Mouse (Mus musculus) mature B cell (primary cell): Measurements from ENCODE around the gene Me3.
"Not testable (repeated sequence)": the region's sequence is repeated elsewhere in the genome, so short reads cannot be mapped to it uniquely, and the experiment has no call there.

Experiments used
- in situ Hi-C: fragments of 300-500 bp; cut with MboI; formaldehyde crosslinking; loops from 2 replicates; pipeline ENCODE4 v1.14.3; 2019

The Me3 gene

DNA sequence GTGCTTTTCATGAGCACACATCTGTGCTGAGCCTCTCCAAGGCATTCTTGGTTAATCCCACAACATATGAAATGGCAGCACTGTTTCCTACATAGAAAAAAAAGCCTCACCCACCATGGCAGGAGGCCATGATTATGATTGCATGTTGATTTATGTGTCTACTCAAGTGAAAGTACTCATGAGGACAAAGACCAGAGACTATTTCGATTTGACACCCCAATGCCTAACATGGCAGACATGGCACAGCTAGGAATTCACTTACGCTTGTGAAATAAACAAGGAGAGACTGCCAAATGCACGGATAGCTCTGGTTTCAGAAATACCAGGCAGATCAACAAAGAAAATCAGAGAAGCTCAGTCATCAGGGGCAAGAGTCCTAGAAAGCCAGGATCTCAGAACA is 96.2 kb downstream of the Me3 start:
- in situ Hi-C loops, result no loop called here

DNA sequence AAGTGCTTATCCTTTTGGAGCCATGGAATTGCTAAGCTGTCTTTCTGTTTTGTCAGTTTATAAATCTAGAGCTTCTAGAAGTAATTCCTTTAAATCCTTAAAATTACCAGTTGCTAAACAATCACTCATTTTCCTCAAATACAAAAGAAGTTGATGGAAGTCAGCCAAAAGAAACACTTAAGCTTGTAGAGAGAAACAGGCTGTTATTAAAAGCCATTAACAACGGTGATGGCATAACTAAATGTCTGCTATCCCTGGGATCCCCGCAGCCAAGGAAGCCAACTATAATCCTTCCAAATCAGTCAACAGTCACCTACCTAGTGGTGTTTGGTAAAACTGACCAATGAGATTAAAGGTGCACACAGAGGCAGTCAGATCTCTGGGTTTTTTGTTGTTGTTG is 98.3 kb downstream of the Me3 start:
- in situ Hi-C loops, result no loop called here

DNA sequence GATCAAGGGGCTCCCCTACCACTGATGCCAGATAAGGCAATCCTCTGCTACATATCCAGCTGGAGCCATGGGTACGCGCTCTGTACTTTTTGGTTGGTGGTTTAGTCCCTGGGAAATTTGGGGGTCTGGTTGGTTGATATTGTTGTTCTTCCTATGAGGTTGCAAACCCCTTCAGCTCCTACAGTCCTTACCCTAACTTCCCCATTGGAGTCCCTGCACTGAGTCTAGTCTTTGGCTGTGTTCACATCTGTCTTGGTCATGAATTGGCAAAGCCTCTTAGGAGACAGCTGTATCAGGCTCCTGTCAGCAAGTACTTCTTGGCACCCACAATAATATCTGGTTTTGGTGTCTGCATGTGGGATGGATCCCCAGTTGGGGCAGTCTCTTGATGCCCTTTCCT is 98.9 kb downstream of the Me3 start:
- in situ Hi-C loops, result not testable (repeated sequence)

DNA sequence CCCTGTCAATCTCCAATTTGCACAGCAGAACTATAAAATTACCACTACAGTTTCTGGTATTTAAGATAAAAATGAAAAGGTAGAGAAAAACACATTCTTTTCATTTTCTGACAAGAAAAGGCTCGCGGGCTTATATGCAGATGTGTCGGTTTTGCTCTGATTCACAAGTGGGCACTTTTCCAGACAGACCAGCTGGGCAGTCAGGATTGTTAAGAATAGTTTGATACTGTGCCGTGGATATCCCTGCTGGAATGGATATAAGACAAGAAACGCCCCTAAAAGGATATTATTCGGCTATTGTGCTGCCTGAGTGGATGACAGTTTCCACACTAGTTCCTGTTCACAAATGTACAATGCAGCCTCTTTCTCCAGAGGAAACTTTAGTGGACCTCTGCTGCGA is 116.2 kb downstream of the Me3 start:
- in situ Hi-C loops, result no loop called here

DNA sequence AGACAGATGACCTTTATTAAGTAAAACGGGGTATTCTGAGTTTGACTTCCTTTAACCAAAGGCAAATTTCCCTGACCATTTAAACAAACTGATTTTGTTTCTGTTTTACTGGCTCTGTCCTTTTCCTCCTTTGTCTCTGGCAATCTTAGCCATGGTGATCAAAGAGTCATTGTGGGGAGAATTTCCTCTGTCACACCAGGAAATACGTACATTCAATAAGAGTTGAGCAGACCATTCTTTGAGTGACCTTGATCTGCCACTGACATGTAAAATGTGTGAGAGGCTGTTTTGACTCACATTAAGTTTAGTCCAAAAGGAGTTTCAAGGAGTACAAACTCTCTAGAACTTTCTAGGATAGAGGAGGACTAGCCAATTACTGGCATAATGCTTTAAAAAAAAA is 117.0 kb downstream of the Me3 start:
- in situ Hi-C loops, result no loop called here

DNA sequence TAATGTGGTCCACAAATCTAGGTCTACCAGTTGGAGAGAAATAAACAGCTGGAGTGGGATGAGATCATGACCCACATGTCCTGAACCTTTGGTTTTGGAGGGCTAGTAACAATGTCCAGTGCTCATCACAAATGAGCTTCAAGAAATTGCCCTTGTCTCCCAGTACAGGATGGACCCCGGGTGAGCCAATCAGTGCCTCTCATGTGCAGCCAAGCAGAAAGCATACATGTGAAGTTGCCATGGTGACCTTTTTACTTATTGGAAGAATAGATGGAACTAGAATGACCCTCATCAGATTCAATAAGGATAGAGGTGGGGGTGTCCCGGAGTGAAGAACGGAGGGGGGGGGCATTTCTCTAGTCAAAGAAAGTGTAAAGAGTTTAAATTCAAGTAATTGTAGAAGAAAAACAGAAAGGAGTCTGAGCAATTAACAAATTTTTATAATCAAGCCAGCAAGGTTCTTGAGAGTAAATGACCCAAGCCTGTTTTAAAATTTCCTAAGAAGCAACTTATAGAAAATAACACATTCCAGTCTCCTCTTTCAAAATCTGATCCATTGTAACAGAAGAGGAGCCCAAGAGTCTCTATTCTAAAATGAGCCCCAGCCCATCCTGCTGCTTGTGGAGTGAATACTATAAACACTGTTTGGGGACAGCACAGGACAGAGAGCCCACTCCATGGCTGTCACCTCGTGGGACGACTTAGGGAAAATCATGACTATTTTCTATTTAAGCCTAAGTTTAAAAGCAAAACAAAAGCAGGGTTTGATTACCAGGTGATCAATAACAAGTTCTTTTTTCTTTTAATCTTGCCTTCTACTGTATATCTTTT is 134.7 kb downstream of the Me3 start:
- in situ Hi-C loops, result no loop called here

DNA sequence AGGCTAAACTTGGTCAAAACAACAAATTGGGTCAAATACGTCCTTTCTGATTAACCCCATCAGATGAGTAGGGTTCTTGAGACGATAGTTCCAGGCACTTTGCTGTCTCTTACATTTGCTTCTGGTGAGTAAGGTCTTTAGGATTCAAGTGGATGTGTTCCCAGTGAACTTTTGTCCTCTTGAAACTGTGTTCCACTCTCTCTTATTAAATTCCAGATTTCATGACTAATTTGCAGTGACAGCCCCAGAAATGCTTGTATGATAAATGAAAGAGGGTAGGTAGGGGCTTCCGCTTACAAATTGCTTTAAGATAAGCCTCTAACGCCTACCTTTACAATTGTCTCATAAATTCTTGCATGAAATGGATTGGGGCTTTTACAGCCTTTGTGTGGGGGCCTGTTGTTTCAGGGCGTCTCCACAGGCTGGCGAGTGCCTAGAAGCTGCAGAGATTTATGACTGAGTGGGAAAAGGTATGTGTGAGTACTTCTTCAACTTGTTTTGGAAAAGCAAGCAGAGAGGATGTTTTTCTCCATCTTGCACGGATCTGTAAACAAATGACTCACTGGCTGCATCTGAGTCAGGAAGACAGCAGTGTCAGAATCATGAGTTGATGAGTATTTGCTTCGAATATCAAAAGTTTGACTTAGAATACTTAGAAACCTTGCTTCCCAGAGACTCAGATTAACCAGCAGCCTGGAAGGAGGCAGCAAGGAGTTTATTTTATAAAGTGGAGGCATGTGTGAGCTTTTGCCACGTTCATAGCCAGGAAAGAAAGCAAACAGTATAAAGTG is 137.1 kb downstream of the Me3 start:
- in situ Hi-C loops, result no loop called here

DNA sequence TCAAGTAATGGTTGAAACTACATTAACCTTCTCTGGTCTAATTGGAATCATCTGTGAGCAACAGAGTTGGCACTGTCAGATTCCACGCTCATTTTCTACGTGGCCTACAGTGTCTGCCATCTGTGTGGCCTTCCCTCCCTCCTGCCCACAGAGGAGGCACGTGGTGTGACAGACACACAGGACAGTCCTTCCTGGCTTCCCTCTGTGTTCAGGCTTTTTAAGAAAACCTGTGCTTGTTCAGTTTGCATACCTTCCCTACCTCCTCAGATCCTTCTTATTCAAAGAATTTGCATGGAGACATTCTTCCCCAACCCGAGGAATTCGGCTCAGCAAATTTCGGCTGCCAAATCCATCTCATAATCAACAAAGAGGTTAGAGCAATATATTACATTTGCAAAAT is 137.8 kb downstream of the Me3 start:
- in situ Hi-C loops, result no loop called here

DNA sequence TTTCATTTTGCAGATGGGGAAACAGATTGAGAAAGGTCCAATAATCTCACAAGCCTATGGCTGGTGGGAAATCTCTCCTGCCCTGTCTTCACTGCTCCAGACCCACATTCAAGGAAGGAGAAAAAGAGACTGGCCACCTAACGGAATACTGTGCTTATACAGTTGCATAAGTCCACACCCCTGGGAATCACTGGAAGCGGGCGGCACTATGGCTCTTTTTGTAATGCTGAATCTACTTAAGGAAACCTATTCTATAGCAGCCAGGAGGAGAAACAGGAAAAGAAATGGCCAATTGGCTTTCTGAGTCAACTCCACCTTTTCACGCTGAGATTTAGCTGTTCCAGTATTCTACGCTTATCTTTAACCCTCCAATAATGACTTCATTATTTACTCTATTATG is 140.7 kb downstream of the Me3 start:
- in situ Hi-C loops, result no loop called here

DNA sequence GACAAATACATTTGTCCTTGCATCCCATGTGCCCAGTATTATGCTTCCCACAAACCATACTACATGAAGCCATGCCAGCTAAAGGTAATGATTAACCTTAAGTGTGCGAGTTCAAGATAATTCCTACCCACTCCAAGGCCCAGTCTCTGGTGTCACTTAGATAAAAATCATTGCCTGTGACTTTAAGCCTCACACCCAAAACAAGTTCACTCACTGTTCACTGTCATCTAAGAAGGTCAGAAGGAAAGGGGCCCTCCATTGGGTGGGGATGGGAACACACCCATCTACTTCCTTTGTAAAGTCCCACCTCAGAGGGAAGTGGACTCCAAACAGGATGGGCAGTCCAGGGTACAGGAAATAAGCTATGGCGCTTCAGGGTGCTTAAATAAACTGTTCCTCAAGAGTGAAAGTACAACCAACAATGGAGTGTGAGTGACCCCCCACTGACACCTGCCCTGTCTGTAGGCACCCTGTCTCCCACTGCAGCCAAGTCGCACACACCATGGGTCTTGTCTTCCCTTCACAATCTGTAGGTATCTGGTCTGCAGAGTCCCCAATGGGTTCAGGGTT is 141.2 kb downstream of the Me3 start:
- in situ Hi-C loops, result no loop called here

DNA sequence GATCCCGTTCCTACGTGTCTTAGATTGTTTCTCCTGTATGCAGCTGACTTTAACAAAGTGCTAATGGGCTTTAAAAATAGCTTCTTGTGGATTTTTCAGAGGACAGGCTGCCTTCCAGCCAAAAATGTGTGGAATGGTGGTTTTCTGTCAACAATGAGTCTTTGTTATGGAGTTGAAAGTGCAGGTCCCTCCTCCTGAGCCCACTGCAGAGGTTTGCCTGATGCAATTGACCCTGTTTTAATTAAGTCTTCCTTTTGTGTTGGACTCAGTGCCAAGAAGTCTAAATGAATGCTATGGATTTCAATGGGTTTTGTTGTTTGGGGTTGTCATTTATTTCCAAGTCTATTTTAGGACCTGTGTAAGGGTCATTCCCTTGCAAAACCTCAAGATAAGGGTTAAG is 141.7 kb downstream of the Me3 start:
- in situ Hi-C loops, result no loop called here

DNA sequence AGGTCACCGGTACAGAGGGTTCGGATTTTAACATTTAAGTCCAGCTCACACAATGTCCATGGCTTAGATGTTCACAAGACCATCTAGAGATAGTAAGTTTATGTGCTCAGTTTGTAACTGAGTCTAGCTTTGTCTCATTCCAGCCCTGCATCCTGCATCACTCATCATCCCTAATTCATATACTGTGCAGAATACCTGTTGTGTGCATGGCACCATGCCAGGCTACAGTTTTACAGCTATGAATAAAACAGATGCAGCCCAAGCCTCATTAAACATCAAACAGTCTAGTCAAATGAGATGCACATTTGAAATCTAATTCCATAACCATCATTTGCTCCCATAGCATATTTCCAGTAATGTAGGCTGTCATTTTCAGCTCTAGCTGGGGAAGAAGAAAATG is 143.7 kb downstream of the Me3 start:
- in situ Hi-C loops, result no loop called here

DNA sequence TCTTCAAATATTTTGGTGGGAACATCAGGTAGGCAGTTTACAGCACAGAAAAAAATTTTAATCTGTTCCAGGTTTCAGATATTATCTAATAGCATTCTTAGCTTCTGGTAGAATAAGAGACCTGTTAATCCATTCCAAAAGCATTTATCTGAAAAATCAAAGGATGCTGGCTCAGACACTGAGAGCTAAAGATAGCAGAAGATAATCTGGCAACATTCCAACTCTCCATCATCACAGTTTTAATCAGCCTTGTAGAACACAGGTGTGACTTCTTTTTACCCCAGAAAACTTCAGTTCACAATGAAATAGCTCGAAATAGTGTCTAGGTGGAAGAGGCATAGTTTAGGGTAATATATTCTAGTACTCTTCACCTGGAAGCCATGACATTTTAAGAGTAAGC is 149.2 kb downstream of the Me3 start:
- in situ Hi-C loops, result no loop called here

DNA sequence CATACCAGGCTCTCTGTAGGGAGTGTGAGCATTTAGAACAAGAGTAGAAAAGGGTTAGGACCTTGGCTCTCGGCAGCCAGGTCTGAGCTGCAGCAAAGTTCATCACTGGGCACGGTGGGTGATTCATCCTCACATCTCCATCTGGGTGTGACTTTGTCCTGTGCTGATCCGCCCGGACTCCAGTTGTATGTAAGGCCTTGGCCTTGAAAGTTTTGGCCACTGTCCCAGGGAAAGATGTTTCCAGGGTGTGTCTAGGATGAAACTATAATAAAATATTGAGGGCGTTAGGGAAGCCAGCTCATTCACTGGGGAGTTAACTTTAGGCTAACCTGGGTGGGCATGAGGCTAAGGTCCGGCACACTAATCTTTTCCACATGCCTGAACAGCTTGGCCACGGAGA is 155.5 kb downstream of the Me3 start:
- in situ Hi-C loops, result no loop called here

DNA sequence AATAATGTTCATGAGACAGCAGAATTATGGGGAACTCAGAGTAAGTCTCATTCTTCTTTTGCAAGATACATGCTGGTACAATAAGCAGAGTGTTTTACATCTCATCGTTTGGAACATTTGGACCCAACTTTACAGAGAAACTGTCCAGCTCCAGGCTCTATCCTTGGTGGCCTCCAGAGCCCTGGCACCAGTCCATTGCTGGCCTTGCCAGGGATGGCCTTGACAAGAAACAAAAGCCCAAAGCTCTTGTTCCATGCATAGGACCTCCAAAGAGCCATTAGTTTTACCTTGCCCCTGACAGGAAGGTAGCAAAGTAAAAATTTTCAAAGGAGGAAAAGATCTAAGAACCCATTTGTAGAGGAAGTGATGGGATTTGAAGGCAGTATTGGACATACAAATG is 160.4 kb downstream of the Me3 start:
- in situ Hi-C loops, result no loop called here

DNA sequence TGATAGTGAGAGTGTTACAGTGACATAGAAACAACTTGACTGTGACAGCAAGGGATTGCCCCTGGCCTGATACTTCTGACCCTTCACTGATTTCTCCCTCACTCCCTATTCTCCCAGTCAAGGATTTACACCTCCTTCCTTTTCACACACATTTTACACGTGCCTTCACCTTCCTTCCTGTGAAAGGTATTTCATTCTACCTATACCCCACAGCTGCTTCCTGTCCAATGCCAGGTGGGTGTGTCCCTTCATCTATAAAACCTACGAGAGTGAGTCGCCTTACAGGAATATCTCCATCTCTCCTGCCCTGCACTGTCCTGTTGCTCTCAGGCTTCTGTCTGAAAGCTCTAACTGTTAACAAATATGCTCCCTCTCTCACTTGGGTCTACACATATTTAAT is 163.2 kb downstream of the Me3 start:
- in situ Hi-C loops, result no loop called here

DNA sequence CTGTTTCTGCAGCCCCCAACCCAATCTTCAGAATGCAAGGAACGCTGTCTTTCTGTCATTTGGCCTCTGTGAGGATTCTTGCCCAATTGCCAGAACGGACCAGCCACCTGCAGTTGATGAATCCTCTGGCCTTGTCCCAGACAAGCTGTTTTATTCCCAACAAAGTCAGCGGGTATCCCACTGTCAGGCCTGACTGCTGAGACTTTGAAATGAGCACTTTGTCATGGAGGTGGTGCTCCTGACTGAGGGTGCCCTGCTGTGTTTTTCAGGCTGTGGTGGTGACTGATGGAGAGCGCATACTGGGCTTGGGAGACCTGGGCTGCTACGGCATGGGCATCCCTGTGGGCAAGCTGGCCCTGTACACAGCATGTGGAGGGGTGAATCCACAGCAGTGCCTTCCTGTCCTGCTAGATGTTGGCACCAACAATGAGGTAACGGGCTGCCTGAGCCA is 164.2 kb downstream of the Me3 start:
- in situ Hi-C loops, result no loop called here

DNA sequence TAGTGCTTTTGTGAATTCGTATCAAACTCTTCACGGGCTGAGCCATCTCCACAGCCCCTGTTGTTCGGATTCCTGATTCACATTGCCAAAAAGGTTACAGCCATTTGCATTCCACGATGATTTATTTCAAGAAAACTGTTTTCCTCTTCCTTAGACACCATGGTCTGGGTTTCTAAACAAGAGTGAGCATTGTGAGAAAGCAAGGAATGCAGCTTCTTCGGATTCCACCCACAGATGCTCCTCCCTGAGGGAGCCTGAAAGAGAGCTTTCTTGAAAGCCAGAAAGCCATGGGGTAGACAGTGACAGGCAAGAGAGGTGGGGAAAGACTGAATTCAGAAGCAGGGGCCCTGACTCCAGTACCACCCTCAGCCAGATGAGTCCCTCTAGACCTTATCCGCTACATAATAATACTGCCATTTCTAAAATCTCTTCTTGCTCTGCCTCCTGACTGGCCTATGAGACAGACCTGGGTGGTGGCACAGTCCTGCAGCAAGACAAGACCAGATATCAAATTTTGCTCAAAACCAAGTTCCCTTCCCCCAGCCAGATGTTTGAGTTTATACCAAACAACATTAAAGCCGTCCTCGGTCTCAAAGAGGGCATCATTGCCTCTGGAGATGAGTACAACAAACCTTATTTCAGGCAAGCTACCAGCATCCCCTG is 166.3 kb downstream of the Me3 start:
- in situ Hi-C loops, result no loop called here

DNA sequence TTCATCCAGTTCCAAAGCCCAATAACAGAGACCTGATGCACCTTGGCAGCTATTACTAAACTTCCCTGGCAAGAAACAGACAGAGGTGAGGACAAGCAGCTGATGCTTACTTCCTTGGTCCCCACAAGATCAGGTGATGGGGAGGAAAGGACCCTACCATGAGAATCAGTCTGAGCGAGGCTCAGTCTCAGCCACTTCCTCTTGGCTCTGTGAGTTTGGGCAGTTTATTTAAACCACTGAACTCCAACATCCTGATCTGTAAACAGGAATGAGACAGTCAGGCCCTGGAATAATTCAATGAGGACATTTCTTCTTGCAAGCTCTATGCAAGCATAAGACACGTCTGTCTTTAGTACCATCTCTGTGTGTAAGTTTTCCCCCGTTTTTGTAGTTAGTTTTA is 170.3 kb downstream of the Me3 start:
- in situ Hi-C loops, result no loop called here

DNA sequence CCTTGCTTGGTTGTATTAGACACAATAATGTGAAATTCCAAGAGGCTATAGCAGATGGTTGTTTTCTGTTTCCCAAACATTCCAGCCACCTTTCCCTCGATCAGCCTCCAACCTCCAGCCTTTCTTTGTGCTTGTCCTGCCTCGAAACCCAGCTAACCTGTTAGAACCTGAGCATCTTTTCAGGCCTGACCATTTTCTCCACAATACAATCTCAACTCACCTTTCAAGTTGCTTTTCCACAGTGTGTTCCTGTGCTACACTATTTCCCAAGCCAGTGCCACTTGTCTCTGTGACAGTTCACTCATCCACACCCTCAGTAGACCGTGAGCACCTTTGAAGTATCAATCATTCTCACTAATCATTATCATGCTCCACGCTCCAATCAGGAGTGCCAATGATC is 171.8 kb downstream of the Me3 start:
- in situ Hi-C loops, result no loop called here

DNA sequence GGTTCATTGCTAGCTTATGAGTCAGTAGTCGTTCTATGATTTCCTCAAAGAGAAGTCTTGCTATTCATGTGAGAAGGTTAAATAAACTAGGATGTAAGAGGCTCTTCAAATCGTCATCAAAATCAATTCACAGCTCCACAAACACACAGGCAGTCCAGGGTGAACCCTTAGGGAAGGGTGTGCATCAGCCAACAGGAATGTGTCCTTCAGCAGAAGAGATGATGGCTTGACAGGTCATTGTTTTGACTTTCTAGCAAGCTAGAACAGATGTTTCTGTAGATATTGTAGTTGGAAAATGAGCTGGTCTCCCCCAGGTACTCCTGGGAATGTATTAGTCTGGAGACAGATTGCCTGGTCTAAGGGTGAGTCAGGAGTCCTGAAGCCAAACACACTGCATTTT is 177.2 kb downstream of the Me3 start:
- in situ Hi-C loops, result no loop called here

DNA sequence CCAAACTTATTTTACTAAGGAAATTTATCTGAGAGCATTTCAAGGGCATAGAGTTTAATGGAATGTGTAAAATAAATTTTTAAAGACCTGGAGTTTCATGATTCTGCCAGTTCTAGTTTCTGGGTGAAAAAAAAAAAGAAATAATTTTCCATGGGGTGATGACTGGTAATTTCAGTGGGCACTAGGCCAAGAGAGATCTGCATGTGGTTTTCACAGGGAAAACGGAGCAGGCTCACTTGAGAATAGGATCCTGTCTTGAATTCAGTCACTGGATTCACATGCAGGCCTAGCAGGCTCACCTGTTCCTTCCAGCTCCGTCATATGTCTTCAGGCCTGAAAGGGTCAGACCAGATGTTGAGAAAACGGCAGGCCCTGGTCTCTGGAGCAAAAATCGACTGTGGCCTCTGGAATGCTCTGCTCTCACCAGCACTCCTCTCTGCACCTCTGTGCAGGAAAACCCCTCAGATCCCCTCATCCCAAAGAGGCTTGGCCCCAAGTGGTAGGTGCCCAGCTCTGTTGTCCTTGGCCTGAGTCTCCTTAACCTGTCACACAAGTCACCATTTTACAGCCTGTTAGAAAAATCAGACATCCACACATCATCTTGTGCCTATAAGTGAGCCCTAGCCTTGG is 196.4 kb downstream of the Me3 start:
- in situ Hi-C loops, result loop anchor here (25.0 kb wide), 1 partner anchor 316 kb away; no protein-coding TSS in a partner anchor
